Mouse (Mus musculus) heart, embryonic 11.5 days (tissue): ENCODE measurements around the gene 1810043G02Rik. TPM values are rescaled to one million over a fixed set of nuclear protein-coding genes. Genes with fewer than 3 reads are reported as not detected.
"Not testable (repeated sequence)": the region's sequence is repeated elsewhere in the genome, so short reads cannot be mapped to it uniquely, and the experiment has no call there.

Experiments
- ATAC-seq: fragments of 200-750 bp; cut with Nextera tagmentation; replicated peaks from 2 replicates; pipeline ENCODE4 v1.8.0; 2017; ENCODE audit warnings: moderate library complexity; ENCODE audit not compliant: insufficient number of reproducible peaks, low FRiP score, low TSS enrichment
- H3K27ac ChIP-seq: fragments of 300-500 bp; sonication (generic); 2 replicates; pipeline ENCODE4 v1.5.1; 2014; ENCODE audit warnings: mild to moderate bottlenecking, low read depth, low read length
- H3K27me3 ChIP-seq: fragments of 300-500 bp; sonication (generic); 2 replicates; pipeline ENCODE4 v1.6.1; 2014; ENCODE audit warnings: mild to moderate bottlenecking, low read length, mixed read lengths; ENCODE audit not compliant: control insufficient read depth, insufficient read depth
- H3K36me3 ChIP-seq: fragments of 300-500 bp; sonication (generic); 2 replicates; pipeline ENCODE4 v1.6.1; 2014; ENCODE audit warnings: mild to moderate bottlenecking, low read length, moderate library complexity, mixed read lengths; ENCODE audit not compliant: control insufficient read depth, insufficient read depth
- H3K4me1 ChIP-seq: fragments of 300-500 bp; sonication (generic); 2 replicates; pipeline ENCODE4 v1.6.1; 2014; ENCODE audit warnings: low read length; ENCODE audit not compliant: control insufficient read depth, insufficient read depth
- H3K4me2 ChIP-seq: fragments of 300-500 bp; sonication (generic); 2 replicates; pipeline ENCODE4 v1.6.1; 2014; ENCODE audit warnings: mild to moderate bottlenecking, moderate library complexity
- H3K4me3 ChIP-seq: fragments of 300-500 bp; sonication (generic); 2 replicates; pipeline ENCODE4 v1.5.1; 2014; ENCODE audit warnings: low read depth, low read length
- H3K9ac ChIP-seq: fragments of 300-500 bp; sonication (generic); 2 replicates; pipeline ENCODE4 v1.6.1; 2014; ENCODE audit warnings: mild to moderate bottlenecking, low read depth, low read length, moderate library complexity
- H3K9me3 ChIP-seq: fragments of 300-500 bp; sonication (generic); replicated peaks from 2 replicates; pipeline ENCODE4 v1.6.1; 2016; ENCODE audit warnings: low read length; ENCODE audit not compliant: control insufficient read depth
- WGBS: fragments of 180-500 bp; shearing (Covaris S2); extraction: QIAGEN DNeasy Blood & Tissue Kit; methylation state at CpG from one replicate; pipeline ENCODE4 v1.1.7; 2014; ENCODE audit not compliant: insufficient replicate concordance; 5-methylcytosine and 5-hydroxymethylcytosine counted together
- polyA plus RNA-seq: library from polyadenylated mRNA; unstranded; fragments of >200 nt; fragmentation: Nextera tagmentation; extraction: Ambion mirVana; gene quantifications from 2 replicates; pipeline ENCODE4 v1.2.1, GENCODE M21; 2014

Gene 1810043G02Rik
- polyA plus RNA-seq, 1 experiment from 2014 or later = 17.2 TPM

GRCm38 (mm10) chr10:78009184-78009944, 31.0 kb downstream of the 1810043G02Rik start:
- WGBS = under 1% methylated on average over 59 of the region's 59 CpGs
- H3K27ac ChIP-seq = peak overlapping the region; percentile 98
- peak overlapping the region; percentile 96 for H3K4me2 ChIP-seq
- H3K9ac ChIP-seq = peak overlapping the region; percentile 97
- no peaks in the 10 kb centered on the region for H3K27me3 ChIP-seq
- H3K4me1 ChIP-seq = peaks cover 32% of the 10 kb centered on the region
- peak overlapping the region; percentile 73 for H3K4me3 ChIP-seq
- no peaks in the 10 kb centered on the region for H3K9me3 ChIP-seq
- ATAC-seq = peak; percentile 95
- no peaks in the 10 kb centered on the region for H3K36me3 ChIP-seq

- H3K4me1 ChIP-seq = peaks cover 32% of the 10 kb centered on the region
- no peaks in the 10 kb centered on the region for H3K27me3 ChIP-seq
- H3K27ac ChIP-seq = peak within 1 kb of the TSS; percentile 98
- H3K9me3 ChIP-seq = no peaks in the 10 kb centered on the region; the same call in 1 of the 2 replicates
- H3K36me3 ChIP-seq = no peaks in the 10 kb centered on the region
- no peak for ATAC-seq
- peak within 1 kb of the TSS; percentile 97 for H3K9ac ChIP-seq
- peak within 1 kb of the TSS; percentile 73 for H3K4me3 ChIP-seq
- H3K4me2 ChIP-seq = peak within 1 kb of the TSS; percentile 96
- under 1% methylated on average over 9 of the region's 9 CpGs for WGBS
Measured at GRCm38 (mm10) chr10:78009945-78010293, 31.6 kb downstream of the 1810043G02Rik start, which contains the start of gene Pfkl. Pfkl (minus strand) TSS chr10:78010083.

GRCm38 (mm10) chr10:78010335-78010734, 32.0 kb downstream of the 1810043G02Rik start:
- no peaks in the 10 kb centered on the region for H3K27me3 ChIP-seq
- H3K27ac ChIP-seq = no peak overlapping the region
- no peak for ATAC-seq
- peak overlapping the region; percentile 73 for H3K4me3 ChIP-seq
- H3K36me3 ChIP-seq = no peaks in the 10 kb centered on the region
- WGBS = 21% methylated on average over 10 of the region's 10 CpGs
- peak overlapping the region; percentile 96 for H3K4me2 ChIP-seq
- H3K9me3 ChIP-seq = no peaks in the 10 kb centered on the region; the same call in 1 of the 2 replicates
- peak overlapping the region; percentile 43; the same call in 1 of the 2 replicates for H3K9ac ChIP-seq
- H3K4me1 ChIP-seq = peaks cover 32% of the 10 kb centered on the region

GRCm38 (mm10) chr10:78011116-78011515, 32.8 kb downstream of the 1810043G02Rik start:
- not testable (repeated sequence) for H3K36me3 ChIP-seq, H3K9me3 ChIP-seq, H3K9ac ChIP-seq, H3K27ac ChIP-seq, ATAC-seq, H3K27me3 ChIP-seq, H3K4me2 ChIP-seq, H3K4me3 ChIP-seq
- 89% methylated on average over 5 of the region's 5 CpGs for WGBS
- H3K4me1 ChIP-seq = peaks cover 27% of the 10 kb centered on the region

GRCm38 (mm10) chr10:78012661-78013495, 34.6 kb downstream of the 1810043G02Rik start:
- Histone ChIP-seq H3K4me1 (peaks cover 10% of the 10 kb centered on the region), H3K27me3 (no peaks in the 10 kb centered on the region), H3K36me3 (no peaks in the 10 kb centered on the region), H3K9ac (no peak overlapping the region), H3K4me2 (no peak overlapping the region), H3K27ac (no peak overlapping the region), H3K9me3 (no peaks in the 10 kb centered on the region; the same call in 1 of the 2 replicates), H3K4me3 (no peak overlapping the region)
- no peak for ATAC-seq
- WGBS = 88% methylated on average over 18 of the region's 18 CpGs

GRCm38 (mm10) chr10:78015489-78015888, 37.2 kb downstream of the 1810043G02Rik start:
- Histone ChIP-seq H3K4me2 (no peak overlapping the region), H3K4me3 (no peak overlapping the region), H3K27me3 (no peaks in the 10 kb centered on the region), H3K4me1 (no peaks in the 10 kb centered on the region), H3K36me3 (no peaks in the 10 kb centered on the region), H3K27ac (0 out of 2 replicates have a peak overlapping the region, but pooled peaks have one; percentile 36), H3K9ac (no peak overlapping the region), H3K9me3 (no peaks in the 10 kb centered on the region; the same call in 1 of the 2 replicates)
- ATAC-seq = no peak
- WGBS = 69% methylated on average over 1 of the region's 1 CpGs

- Histone ChIP-seq H3K4me1 (no peaks in the 10 kb centered on the region), H3K4me2 (no peak overlapping the region), H3K27ac (no peak overlapping the region), H3K27me3 (no peaks in the 10 kb centered on the region), H3K4me3 (no peak overlapping the region), H3K9ac (no peak overlapping the region), H3K36me3 (no peaks in the 10 kb centered on the region), H3K9me3 (no peaks in the 10 kb centered on the region; the same call in 1 of the 2 replicates)
- ATAC-seq = no peak
- WGBS = 48% methylated on average over 5 of the region's 5 CpGs
Measured at GRCm38 (mm10) chr10:78016366-78016765, 38.0 kb downstream of the 1810043G02Rik start.

- Histone ChIP-seq H3K9me3 (no peaks in the 10 kb centered on the region; the same call in 1 of the 2 replicates), H3K27ac (no peak overlapping the region), H3K36me3 (no peaks in the 10 kb centered on the region), H3K4me2 (peak overlapping the region; percentile 55), H3K9ac (peak overlapping the region; percentile 43; the same call in 1 of the 2 replicates), H3K4me3 (peak overlapping the region; percentile 22), H3K27me3 (no peaks in the 10 kb centered on the region), H3K4me1 (no peaks in the 10 kb centered on the region)
- peak; percentile 49; the same call in 1 of the 2 replicates for ATAC-seq
- 19% methylated on average over 19 of the region's 19 CpGs for WGBS
Measured at GRCm38 (mm10) chr10:78018797-78019203, 40.5 kb downstream of the 1810043G02Rik start.
